Mouse (Mus musculus): ENCODE measurements around the gene Cetn3. TPM values are rescaled to one million over a fixed set of nuclear protein-coding genes. Genes with fewer than 3 reads are reported as not detected.

The Cetn3 gene
- total RNA-seq, 2 experiments from 2014 or later: 55.8 to 93.9 TPM

- no peak for ATAC-seq (replicated peaks; ENCODE audit: low FRiP score, poor library complexity, severe bottlenecking)
Observed at GRCm38 (mm10) chr13:81801121-81801520, 18.2 kb downstream of the Cetn3 start.

- ATAC-seq (replicated peaks; ENCODE audit: low FRiP score, poor library complexity, severe bottlenecking): no peak
Observed at GRCm38 (mm10) chr13:81803713-81804112, 20.8 kb downstream of the Cetn3 start.

GRCm38 (mm10) chr13:81822750-81823149, 39.9 kb downstream of the Cetn3 start:
- ATAC-seq (replicated peaks; ENCODE audit: low FRiP score, poor library complexity, severe bottlenecking): no peak

GRCm38 (mm10) chr13:81824576-81825330, 41.9 kb downstream of the Cetn3 start:
- ATAC-seq (replicated peaks; ENCODE audit: low FRiP score, poor library complexity, severe bottlenecking): no peak

GRCm38 (mm10) chr13:81828486-81828885, 45.6 kb downstream of the Cetn3 start:
- no peak for ATAC-seq (replicated peaks; ENCODE audit: low FRiP score, poor library complexity, severe bottlenecking)

GRCm38 (mm10) chr13:81831838-81832237, 49.0 kb downstream of the Cetn3 start:
- ATAC-seq (replicated peaks; ENCODE audit: low FRiP score, poor library complexity, severe bottlenecking): no peak

- no peak for ATAC-seq (replicated peaks; ENCODE audit: low FRiP score, poor library complexity, severe bottlenecking)
Observed at GRCm38 (mm10) chr13:81836386-81837177, 53.7 kb downstream of the Cetn3 start.

GRCm38 (mm10) chr13:81838016-81838415, 55.1 kb downstream of the Cetn3 start:
- ATAC-seq (replicated peaks; ENCODE audit: low FRiP score, poor library complexity, severe bottlenecking): no peak

- ATAC-seq (replicated peaks; ENCODE audit: low FRiP score, poor library complexity, severe bottlenecking): no peak
Observed at GRCm38 (mm10) chr13:81838948-81839347, 56.1 kb downstream of the Cetn3 start.

- no peak for ATAC-seq (replicated peaks; ENCODE audit: low FRiP score, poor library complexity, severe bottlenecking)
Observed at GRCm38 (mm10) chr13:81840246-81840645, 57.4 kb downstream of the Cetn3 start.

- no peak for ATAC-seq (replicated peaks; ENCODE audit: low FRiP score, poor library complexity, severe bottlenecking)
Observed at GRCm38 (mm10) chr13:81840646-81841045, 57.8 kb downstream of the Cetn3 start.

GRCm38 (mm10) chr13:81842278-81842677, 59.4 kb downstream of the Cetn3 start:
- ATAC-seq (replicated peaks; ENCODE audit: low FRiP score, poor library complexity, severe bottlenecking): no peak

Other genes with a start within 250 kb of the Cetn3 start
- not detected in 2 replicates for gene Adgrv1, start 149.9 kb upstream of the Cetn3 start, total RNA-seq (2015; ENCODE audit: low replicate concordance)
- not detected in 2 replicates for gene Adgrv1, start 149.9 kb upstream of the Cetn3 start, total RNA-seq (2017; ENCODE audit: low replicate concordance)
- 28.1 and 59.9 TPM in 2 replicates for gene Lysmd3, start 125.4 kb upstream of the Cetn3 start, total RNA-seq (2015; ENCODE audit: low replicate concordance)
- 42.2 and 44.3 TPM in 2 replicates for gene Lysmd3, start 125.4 kb upstream of the Cetn3 start, total RNA-seq (2017; ENCODE audit: low replicate concordance)
- gene Polr3g, start 72.1 kb upstream of the Cetn3 start, total RNA-seq (2015; ENCODE audit: low replicate concordance): 3.4 and 10.8 TPM in 2 replicates
- 1.4 and 1.9 TPM in 2 replicates for gene Polr3g, start 72.1 kb upstream of the Cetn3 start, total RNA-seq (2017; ENCODE audit: low replicate concordance)
- 2.1 TPM in 1 of 2 replicates, not detected in the other for gene Mblac2, start 71.7 kb upstream of the Cetn3 start, total RNA-seq (2015; ENCODE audit: low replicate concordance)
- gene Mblac2, start 71.7 kb upstream of the Cetn3 start, total RNA-seq (2017; ENCODE audit: low replicate concordance): not detected in 2 replicates